Comparison of ENCODE assay signal across 8 mouse cellular contexts in the genomic region with DNA sequence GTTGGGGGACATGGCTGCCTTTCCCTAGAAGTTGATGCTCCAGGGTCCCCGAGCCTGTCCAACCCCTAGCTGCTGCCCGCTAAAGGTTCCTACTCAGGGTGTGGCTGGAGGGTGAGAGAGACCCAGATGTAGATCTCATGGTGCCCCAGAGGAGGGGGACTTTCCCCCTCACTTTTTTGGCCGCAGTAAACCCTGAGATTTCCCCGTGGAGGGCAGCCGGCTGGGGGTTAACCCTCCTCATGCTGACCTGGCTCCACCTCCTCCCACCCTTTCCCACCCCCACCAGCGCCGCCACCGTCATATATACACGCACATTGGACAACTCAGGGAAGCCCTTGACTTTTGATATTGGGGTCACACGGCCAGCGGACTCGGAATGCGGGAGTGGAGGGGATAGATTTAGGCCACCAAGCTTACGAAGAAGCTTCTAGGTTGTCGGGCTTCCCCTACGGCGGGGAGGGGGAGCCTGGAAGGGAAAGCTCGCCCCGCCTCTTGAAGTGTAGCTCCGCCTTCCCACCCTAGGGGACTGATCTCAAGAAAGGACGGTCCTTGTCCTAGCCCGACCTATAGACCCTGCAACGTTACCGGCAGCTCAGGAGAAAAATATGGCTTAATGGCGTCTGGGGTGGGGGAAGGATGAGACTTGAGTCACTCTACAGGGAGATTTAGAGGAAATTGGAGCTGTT. TPM values are rescaled to one million over a fixed set of nuclear protein-coding genes. Genes with fewer than 3 reads are reported as not detected.
A peak's percentile ranks its signal among the peaks of the same experiment; 100 is the strongest.
DNase-seq lines count a peak whose midpoint lies in the region; ATAC-seq lines count a peak whose summit lies in the region.

No protein-coding gene starts in this region.

- ATAC-seq in embryonic facial prominence, embryonic 14.5 days (ENCODE audit: low read depth) = peak; percentile 66
- ATAC-seq in heart, embryonic 13.5 days (ENCODE audit: extremely low read depth, insufficient number of reproducible peaks, low FRiP score, low TSS enrichment) = peak; percentile 32; the same call in 1 of the 2 replicates
- peak; percentile 59 for ATAC-seq in kidney, embryonic 15.5 days (replicated peaks; ENCODE audit: low FRiP score)

- peaks cover 18% of the 10 kb centered on the region for H3K4me1 ChIP-seq in embryonic facial prominence, embryonic 14.5 days (ENCODE audit: control insufficient read depth, insufficient read depth, low read length)
- peaks cover 23% of the 10 kb centered on the region for H3K4me1 ChIP-seq in heart, embryonic 13.5 days
- peaks cover 30% of the 10 kb centered on the region for H3K4me1 ChIP-seq in kidney, embryonic 15.5 days

- peak overlapping the region; percentile 56 for H3K4me3 ChIP-seq in embryonic facial prominence, embryonic 14.5 days (ENCODE audit: low read depth, low read length)
- H3K4me3 ChIP-seq in heart, embryonic 13.5 days = peak overlapping the region; percentile 62
- H3K4me3 ChIP-seq in kidney, embryonic 15.5 days (replicated peaks) = peak overlapping the region; percentile 52

- H3K27ac ChIP-seq in embryonic facial prominence, embryonic 14.5 days (replicated peaks; ENCODE audit: low read depth, low read length) = peak overlapping the region; percentile 91
- peak overlapping the region; percentile 96 for H3K27ac ChIP-seq in heart, embryonic 13.5 days (replicated peaks)
- H3K27ac ChIP-seq in kidney, embryonic 15.5 days = peak overlapping the region; percentile 92

- peak; percentile 54 to 74 for DNase-seq in CD8-positive naive resting alpha-beta T cell, adult 2 months (ENCODE audit: low read depth in 2 of 2, low spot score in 2 of 2)
- peak; percentile 88 to 96 for DNase-seq in adrenal gland, adult (ENCODE audit: inconsistent age in 2 of 2, low spot score in 1 of 2)
- DNase-seq in embryonic facial prominence, embryonic 14.5 days (ENCODE audit: low spot score) = peak; percentile 86
- peak; percentile 86 for DNase-seq in lung, postnatal 25 days (ENCODE audit: low spot score)
- DNase-seq in retina, embryonic 14.5 days (ENCODE audit: low spot score) = peak; percentile 75
- DNase-seq in left cerebral cortex, postnatal 4 days = no peak

- no peaks in the 10 kb centered on the region for H3K27me3 ChIP-seq in embryonic facial prominence, embryonic 14.5 days (replicated peaks; ENCODE audit: control insufficient read depth, insufficient read depth, low read length)
- no peaks in the 10 kb centered on the region for H3K27me3 ChIP-seq in heart, embryonic 13.5 days (replicated peaks)
- no peaks in the 10 kb centered on the region for H3K27me3 ChIP-seq in kidney, embryonic 15.5 days

- peak overlapping the region; percentile 87 for H3K4me2 ChIP-seq in embryonic facial prominence, embryonic 14.5 days (ENCODE audit: low read depth, low read length)
- H3K4me2 ChIP-seq in heart, embryonic 13.5 days = peak overlapping the region; percentile 92
- H3K4me2 ChIP-seq in kidney, embryonic 15.5 days = peak overlapping the region; percentile 74

- H3K36me3 ChIP-seq in embryonic facial prominence, embryonic 14.5 days (ENCODE audit: control insufficient read depth, insufficient read depth, low read length) = peaks cover 5% of the 10 kb centered on the region; the same call in 1 of the 2 replicates
- peaks cover 20% of the 10 kb centered on the region for H3K36me3 ChIP-seq in heart, embryonic 13.5 days
- H3K36me3 ChIP-seq in kidney, embryonic 15.5 days = peaks cover 12% of the 10 kb centered on the region

- intact Hi-C loops in left cerebral cortex, postnatal 4 days (cut with DNase I) = no loop called here

- no peaks in the 10 kb centered on the region for H3K9me3 ChIP-seq in embryonic facial prominence, embryonic 14.5 days (ENCODE audit: control insufficient read depth, low read length)
- no peaks in the 10 kb centered on the region for H3K9me3 ChIP-seq in heart, embryonic 13.5 days
- no peaks in the 10 kb centered on the region for H3K9me3 ChIP-seq in kidney, embryonic 15.5 days (replicated peaks)

- WGBS in embryonic facial prominence, embryonic 14.5 days = 1% methylated on average over 24 of the region's 25 CpGs
- under 1% methylated on average over 25 of the region's 25 CpGs for WGBS in heart, embryonic 13.5 days
- 1% methylated on average over 25 of the region's 25 CpGs for WGBS in kidney, embryonic 15.5 days

- H3K9ac ChIP-seq in embryonic facial prominence, embryonic 14.5 days (ENCODE audit: low read depth, low read length) = peak overlapping the region; percentile 75
- peak overlapping the region; percentile 91 for H3K9ac ChIP-seq in heart, embryonic 13.5 days
- H3K9ac ChIP-seq in kidney, embryonic 15.5 days = peak overlapping the region; percentile 46

RNA-seq across cellular contexts. Expression of gene Stat6, which starts 0.9 kb away (rescaled TPM):
- 22.9 and 23.1 TPM in 2 replicates for polyA plus RNA-seq in embryonic facial prominence, embryonic 14.5 days (2014; fragmentation: Nextera tagmentation; extraction: Ambion mirVana)
- polyA plus RNA-seq in heart, embryonic 13.5 days (2015; fragmentation: Nextera tagmentation; extraction: Ambion mirVana) = 24.5 and 24.6 TPM in 2 replicates
- polyA plus RNA-seq in kidney, embryonic 15.5 days (2015; fragmentation: Nextera tagmentation; extraction: Ambion mirVana) = 26.5 and 27.2 TPM in 2 replicates
- 1 to 10 TPM; 6.0 to 6.1 TPM for total RNA-seq in left cerebral cortex, postnatal 4 days (2021)

RNA-seq across cellular contexts. Expression of gene Lrp1, which starts 22.7 kb away (rescaled TPM):
- 137 and 145 TPM in 2 replicates for polyA plus RNA-seq in embryonic facial prominence, embryonic 14.5 days (2014; fragmentation: Nextera tagmentation; extraction: Ambion mirVana)
- 30.7 and 37.9 TPM in 2 replicates for polyA plus RNA-seq in heart, embryonic 13.5 days (2015; fragmentation: Nextera tagmentation; extraction: Ambion mirVana)
- polyA plus RNA-seq in kidney, embryonic 15.5 days (2015; fragmentation: Nextera tagmentation; extraction: Ambion mirVana) = 52.4 and 65.0 TPM in 2 replicates
- 100 to 1,000 TPM; 286 to 296 TPM for total RNA-seq in left cerebral cortex, postnatal 4 days (2021)

RNA-seq across cellular contexts. Expression of gene Nemp1, which starts 23.0 kb away (rescaled TPM):
- 10.5 and 11.2 TPM in 2 replicates for polyA plus RNA-seq in embryonic facial prominence, embryonic 14.5 days (2014; fragmentation: Nextera tagmentation; extraction: Ambion mirVana)
- 7.1 and 7.4 TPM in 2 replicates for polyA plus RNA-seq in heart, embryonic 13.5 days (2015; fragmentation: Nextera tagmentation; extraction: Ambion mirVana)
- 10.9 TPM in 2 replicates for polyA plus RNA-seq in kidney, embryonic 15.5 days (2015; fragmentation: Nextera tagmentation; extraction: Ambion mirVana)
- 1 to 10 TPM; 4.8 to 5.6 TPM for total RNA-seq in left cerebral cortex, postnatal 4 days (2021)

RNA-seq across cellular contexts. Expression of gene Nab2, which starts 24.7 kb away (rescaled TPM):
- 15.2 and 16.1 TPM in 2 replicates for polyA plus RNA-seq in embryonic facial prominence, embryonic 14.5 days (2014; fragmentation: Nextera tagmentation; extraction: Ambion mirVana)
- polyA plus RNA-seq in heart, embryonic 13.5 days (2015; fragmentation: Nextera tagmentation; extraction: Ambion mirVana) = 9.7 and 10.4 TPM in 2 replicates
- polyA plus RNA-seq in kidney, embryonic 15.5 days (2015; fragmentation: Nextera tagmentation; extraction: Ambion mirVana) = 27.1 and 30.8 TPM in 2 replicates
- 10 to 100 TPM; 21.5 to 21.9 TPM for total RNA-seq in left cerebral cortex, postnatal 4 days (2021)
